Mouse (Mus musculus): ENCODE measurements at regions not wholly inside any gene's neighbourhood (a gene's known extent, or its start where the extent isn't known, plus 50 kb on each side); places are given as distances from the start of the nearest gene placed in this dataset.

GRCm38 (mm10) chr14:62053004-62053403, 239.4 kb upstream of the Rnaseh2b start:
- no peak for DNase-seq (ENCODE audit: extremely low spot score, low spot score)

DNA sequence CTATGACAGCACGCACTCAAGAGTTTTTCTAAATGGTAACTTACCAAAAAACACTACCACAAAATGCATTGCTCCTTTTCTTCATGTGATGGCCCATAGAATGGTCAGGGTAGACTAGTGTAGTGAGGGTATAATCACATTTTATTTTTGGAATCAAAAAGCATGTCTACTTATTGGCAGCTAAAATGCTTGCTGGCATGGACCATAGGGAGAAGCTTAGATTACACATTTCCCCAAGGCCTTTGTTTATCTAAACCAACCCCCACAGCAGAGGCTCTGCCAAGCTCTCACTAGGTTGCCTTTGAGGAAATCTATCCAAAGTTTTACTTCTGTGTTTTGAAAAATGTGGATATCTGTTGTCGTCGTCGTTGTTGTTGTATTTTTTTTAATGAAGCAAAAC, 235.3 kb upstream of the Rnaseh2b start:
- DNase-seq (ENCODE audit: extremely low spot score, low spot score) = no peak

DNA sequence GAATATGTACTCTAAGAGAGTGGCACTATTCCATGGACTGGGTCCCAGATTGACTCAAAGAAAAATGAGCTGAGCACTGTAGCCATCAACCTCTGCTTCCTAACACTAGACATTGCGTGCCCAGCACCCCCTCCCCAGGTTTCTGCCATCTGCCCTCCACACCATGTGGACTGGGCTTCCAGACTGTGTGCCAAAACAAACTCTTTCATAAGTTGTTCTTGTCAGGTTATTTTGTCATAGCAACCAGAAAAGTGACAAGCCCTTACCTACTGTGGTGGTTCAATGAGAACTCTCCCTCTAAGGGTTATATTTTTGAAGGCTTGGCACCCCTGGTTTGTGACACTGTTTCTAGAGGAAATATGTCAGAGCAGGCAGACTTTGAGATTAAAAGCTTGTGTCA, 234.3 kb upstream of the Rnaseh2b start:
- no peak for DNase-seq (ENCODE audit: extremely low spot score, low spot score)

- DNase-seq (ENCODE audit: extremely low spot score, low spot score) = no peak
Measured at GRCm38 (mm10) chr14:62071140-62071539, 221.2 kb upstream of the Rnaseh2b start.

- DNase-seq (ENCODE audit: extremely low spot score, low spot score) = no peak
Measured at GRCm38 (mm10) chr14:62084047-62084446, 208.3 kb upstream of the Rnaseh2b start.

GRCm38 (mm10) chr14:62088174-62088573, 204.2 kb upstream of the Rnaseh2b start:
- no peak for DNase-seq (ENCODE audit: extremely low spot score, low spot score)

DNA sequence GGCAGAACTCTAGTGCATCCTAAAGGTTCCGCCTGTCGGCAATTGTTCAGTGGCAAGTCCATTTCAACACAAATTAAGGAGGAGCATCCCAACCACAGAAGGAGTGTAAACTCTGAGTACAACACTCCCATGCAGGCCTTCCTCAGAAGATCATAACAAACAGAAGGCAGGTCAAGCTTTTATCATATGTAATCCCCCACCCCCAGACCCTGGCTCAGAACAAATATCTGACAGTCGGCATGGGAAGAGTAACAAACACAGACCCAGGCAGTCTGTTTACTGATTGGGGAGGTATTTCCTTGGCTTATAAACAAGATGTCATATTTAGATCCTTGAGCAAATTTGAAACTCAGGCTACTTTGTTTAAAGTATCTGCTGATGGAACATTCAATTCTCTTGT, 174.9 kb upstream of the Rnaseh2b start:
- DNase-seq (ENCODE audit: extremely low spot score, low spot score) = no peak

DNA sequence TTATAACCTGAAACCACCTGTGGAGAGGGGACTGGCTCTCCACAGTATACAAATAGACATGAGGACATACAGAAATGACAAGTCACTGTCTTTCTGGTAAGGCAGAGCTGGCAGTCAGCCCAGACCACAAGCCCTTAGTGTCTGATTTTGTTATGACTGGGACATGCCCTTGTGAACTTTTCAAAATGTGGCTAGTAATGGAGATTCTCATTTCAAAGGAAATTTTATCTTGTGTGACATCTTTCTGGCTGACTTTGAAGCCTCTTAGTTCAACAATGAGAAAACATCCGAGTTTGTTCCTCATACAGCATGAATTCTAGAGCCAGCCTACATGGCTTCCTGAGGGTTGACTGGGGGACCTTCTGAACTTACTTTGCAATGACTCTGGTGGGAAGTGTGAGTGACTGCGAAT, 173.8 kb upstream of the Rnaseh2b start:
- DNase-seq (ENCODE audit: extremely low spot score, low spot score) = no peak

- no peak for DNase-seq (ENCODE audit: extremely low spot score, low spot score)
Measured at GRCm38 (mm10) chr14:62128918-62129317, 163.5 kb upstream of the Rnaseh2b start.

GRCm38 (mm10) chr14:62132353-62132816, 160.0 kb upstream of the Rnaseh2b start:
- no peak for DNase-seq (ENCODE audit: extremely low spot score, low spot score)

- DNase-seq (ENCODE audit: extremely low spot score, low spot score) = no peak
Measured at GRCm38 (mm10) chr14:62137981-62138380, 154.4 kb upstream of the Rnaseh2b start.

GRCm38 (mm10) chr14:62144385-62145030, 147.9 kb upstream of the Rnaseh2b start:
- DNase-seq (ENCODE audit: extremely low spot score, low spot score) = no peak

DNA sequence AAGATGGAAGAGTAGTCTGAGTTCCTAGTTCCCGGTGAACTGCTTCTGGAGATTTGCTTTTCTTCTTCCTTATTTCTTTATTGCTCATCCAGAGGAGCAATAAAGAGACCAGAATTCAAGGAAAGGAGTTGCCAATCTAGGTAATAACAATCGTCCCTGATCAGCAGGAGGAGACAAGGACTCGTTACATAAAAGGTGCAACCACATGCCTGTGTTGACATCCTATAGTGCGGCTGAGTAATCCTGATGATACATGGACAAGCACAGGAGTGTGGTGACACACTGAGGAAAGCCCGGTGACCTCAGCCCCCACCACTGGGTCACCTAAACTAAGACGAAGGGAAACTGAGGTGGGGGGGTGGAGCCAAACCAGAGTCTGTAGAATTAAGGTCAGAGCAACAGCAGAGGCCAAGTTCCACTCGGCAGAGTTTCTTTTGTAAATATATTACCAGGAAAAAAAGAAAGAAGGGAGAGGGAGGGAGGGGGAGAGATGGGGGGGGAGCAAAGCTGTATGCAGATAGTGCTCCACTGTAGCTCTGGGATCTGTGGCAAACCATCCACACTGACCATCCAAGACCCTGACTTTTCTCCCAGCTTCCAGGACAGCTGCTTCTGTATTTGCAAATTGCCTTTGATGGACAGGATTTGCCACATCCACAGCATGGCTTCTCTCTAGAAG, 135.2 kb upstream of the Rnaseh2b start:
- no peak for DNase-seq (ENCODE audit: extremely low spot score, low spot score)

DNA sequence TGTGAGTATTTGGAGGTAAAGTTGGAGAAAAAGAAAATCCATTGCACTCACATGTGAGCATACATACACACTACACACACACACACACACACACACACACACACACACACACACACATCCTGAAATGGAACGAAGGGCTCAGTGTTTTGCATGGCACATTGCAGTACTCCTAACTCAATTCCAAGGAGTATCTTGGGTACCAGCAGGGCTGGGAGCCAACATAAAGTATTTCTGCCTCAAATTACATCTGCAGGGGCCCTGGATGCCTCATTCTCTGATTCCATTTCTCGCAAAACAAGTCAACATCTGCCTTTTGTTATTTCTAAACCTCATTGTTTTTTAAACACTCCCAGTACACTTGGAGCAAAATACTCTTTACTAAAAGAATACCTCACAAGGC, 132.7 kb upstream of the Rnaseh2b start:
- no peak for DNase-seq (ENCODE audit: extremely low spot score, low spot score)

- DNase-seq (ENCODE audit: extremely low spot score, low spot score) = no peak
Measured at GRCm38 (mm10) chr14:62163120-62163796, 129.1 kb upstream of the Rnaseh2b start.

- no peak for DNase-seq (ENCODE audit: extremely low spot score, low spot score)
Measured at GRCm38 (mm10) chr14:62164918-62165317, 127.5 kb upstream of the Rnaseh2b start.

- no peak for DNase-seq (ENCODE audit: extremely low spot score, low spot score)
Measured at GRCm38 (mm10) chr14:62166006-62166405, 126.4 kb upstream of the Rnaseh2b start.

DNA sequence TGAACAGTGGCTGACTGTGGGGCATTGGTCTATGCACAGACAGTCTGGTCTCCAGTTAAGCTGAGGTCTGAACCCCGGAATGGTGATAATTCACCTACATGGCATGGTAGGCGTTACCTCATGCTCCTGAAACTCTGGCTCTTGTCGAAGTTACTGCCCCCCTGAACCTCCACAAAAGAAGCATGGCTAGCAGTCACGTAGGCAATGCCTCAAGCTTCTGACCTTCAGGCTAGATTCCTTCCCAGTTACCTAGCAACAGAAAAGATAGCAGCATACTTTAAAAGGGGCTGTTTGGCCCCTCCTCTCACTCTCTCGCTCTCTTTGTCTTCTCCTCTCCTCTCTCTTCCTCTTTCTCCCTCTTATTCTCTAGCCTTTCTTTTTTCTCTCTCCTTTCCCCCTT, 125.8 kb upstream of the Rnaseh2b start:
- no peak for DNase-seq (ENCODE audit: extremely low spot score, low spot score)

DNA sequence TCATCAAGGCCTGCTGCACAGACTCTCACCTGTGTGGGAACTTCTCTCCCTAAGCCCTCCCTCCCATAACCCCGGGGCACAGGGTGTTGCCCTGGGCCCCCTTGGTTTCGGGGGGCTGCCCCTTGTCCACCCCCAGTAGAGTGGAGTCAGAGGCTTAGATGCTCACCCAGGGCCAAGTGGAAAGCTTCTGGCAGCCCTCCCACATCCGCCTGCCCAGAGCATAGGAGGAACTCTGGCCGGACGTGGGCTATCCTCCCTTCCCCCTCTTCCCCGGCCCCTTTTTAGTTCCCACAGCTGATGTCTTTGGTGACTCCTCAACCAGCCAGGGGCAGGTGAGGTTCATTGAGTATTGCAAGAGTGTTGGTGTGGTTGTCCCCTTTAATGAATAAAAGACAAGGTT, 125.3 kb upstream of the Rnaseh2b start:
- DNase-seq (ENCODE audit: extremely low spot score, low spot score) = no peak

DNA sequence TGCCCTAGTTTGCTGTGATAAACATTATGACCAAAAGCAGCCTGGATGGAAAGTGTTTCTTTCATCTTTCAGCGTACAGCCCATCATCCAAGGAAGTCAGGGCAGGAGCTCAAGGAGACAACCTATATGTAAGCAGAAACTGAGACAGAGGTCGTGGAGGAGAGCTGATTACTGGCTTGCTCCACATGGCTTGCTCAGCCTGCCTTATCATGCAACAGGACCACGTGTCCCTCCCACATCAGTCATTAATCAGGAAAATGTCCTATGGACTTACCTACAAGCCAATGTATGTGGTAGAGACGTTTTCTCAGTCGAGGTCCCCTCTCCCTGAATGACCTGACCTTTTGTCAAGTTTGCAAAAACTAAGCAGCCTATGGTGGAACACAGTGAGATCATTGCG, 123.7 kb upstream of the Rnaseh2b start:
- no peak for DNase-seq (ENCODE audit: extremely low spot score, low spot score)

- DNase-seq (ENCODE audit: extremely low spot score, low spot score) = no peak
Measured at GRCm38 (mm10) chr14:62170385-62170784, 122.0 kb upstream of the Rnaseh2b start.

DNA sequence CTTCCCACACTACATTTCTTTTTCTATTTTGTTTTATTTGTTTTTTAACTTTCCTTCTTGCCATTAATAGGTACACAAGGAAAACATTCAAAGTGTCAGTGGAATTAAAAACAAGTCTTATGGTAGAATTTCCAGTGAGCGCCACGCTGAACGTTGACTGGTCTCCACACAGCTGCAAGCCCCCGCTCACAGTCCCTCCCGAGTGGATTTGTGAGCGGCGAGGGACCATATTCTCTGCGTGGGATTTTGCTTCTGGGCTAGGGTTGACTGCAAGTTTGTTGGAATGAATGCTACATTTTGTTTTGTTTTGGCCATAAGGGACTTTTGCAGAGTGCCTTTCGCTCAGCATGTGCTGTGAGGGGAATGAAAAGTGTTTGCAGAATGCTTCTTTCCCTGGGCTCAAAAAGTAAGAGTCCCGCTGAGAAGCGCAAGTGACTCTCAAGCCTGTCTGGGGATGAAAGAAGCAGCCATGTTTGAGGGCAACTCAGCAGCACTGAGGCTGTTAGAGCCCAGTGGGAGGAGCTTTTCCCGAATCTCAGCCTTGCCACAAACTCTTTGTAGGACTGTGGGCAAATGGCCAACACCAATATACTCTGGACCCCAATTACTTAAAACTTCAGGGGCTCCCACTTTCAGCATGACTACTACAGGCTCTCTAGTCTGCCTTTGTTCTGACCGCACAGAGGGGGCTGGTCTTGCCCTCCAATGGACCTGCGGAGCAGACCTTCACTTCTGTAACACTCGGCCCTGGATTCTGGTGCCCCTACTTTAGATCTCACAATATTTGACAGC, 120.9 kb upstream of the Rnaseh2b start:
- DNase-seq (ENCODE audit: extremely low spot score, low spot score) = no peak

All from neural tube, embryonic 10.5 days (tissue).